Mouse (Mus musculus) embryonic fibroblast, embryonic 13.5 days (primary cell): ENCODE data around the gene Tmem262.

ENCODE experiments used
- CTCF ChIP-seq: IDR thresholded peaks from 2 replicates; pipeline ENCODE4 v1.5.1; 2011; ENCODE audit warnings: mild to moderate bottlenecking, control low read depth, low read length, moderate library complexity, borderline replicate concordance; ENCODE audit not compliant: insufficient read depth
- POLR2A ChIP-seq: IDR thresholded peaks from 2 replicates; pipeline ENCODE4 v1.6.1; 2011; ENCODE audit warnings: low read depth, mild to moderate bottlenecking, control low read depth, low read length, moderate library complexity

GRCm38 (mm10) chr19:6123330-6123729, 43.5 kb downstream of the Tmem262 start:
- no peak for TF ChIP-seq CTCF
- TF ChIP-seq POLR2A, result no peak
